Mouse (Mus musculus) kidney, adult 2 months (tissue): ENCODE measurements around the gene Gm49325.

ENCODE experiments used
- CTCF ChIP-seq: fragments of 200-500 bp; conservative IDR thresholded peaks from 2 replicates; pipeline ENCODE4 v1.5.1; 2011; ENCODE audit warnings: low read depth, mild to moderate bottlenecking, control low read depth, low read length, moderate library complexity, mixed read lengths; ENCODE audit not compliant: insufficient read depth, insufficient read length
- POLR2A ChIP-seq: fragments of 200-500 bp; IDR thresholded peaks from one replicate; pipeline ENCODE4 v1.6.1; 2011; ENCODE audit warnings: low read depth, low read length, control low read depth

GRCm38 (mm10) chr10:77603021-77603420 is 3.0 kb upstream of the Gm49325 start:
- no peak for TF ChIP-seq CTCF
- no peak for TF ChIP-seq POLR2A
